Mouse (Mus musculus): ENCODE results near the gene Btbd2. TPM values are rescaled to one million over a fixed set of nuclear protein-coding genes. Genes with fewer than 3 reads are reported as not detected.

Gene Btbd2
- polyA plus RNA-seq, 1 experiment from 2014 or later, result 10.7 TPM

DNA sequence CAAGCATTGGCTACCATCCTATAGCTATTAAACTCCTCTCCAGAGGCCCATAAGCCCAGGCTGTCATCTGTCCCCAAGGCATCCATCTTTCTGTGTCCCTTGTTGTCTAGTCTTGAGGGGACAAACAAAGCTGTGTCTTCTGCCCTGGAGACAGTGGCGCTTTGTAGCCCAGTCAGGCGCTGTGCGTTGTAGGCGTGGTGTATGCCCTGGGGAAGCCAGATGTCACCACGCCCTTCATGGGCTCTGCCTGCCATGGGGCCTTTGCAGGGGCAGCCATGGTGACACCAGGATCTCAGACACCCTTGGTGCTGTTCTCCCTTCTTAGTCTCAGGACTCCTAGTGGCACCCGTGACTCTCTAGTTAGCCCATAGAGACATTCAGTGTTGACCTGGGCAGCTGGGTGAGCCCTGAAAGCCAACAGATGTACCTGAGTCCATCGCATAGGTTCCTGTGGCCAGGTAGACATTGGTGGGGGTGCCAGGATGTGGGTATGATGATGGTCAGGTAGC, 52.8 kb downstream of the Btbd2 start:
- Histone ChIP-seq H3K36me3 (replicated peaks; ENCODE audit: insufficient read depth, low read length) (peaks cover 29% of the 10 kb centered on the region), H3K4me3 (ENCODE audit: low read depth, low read length) (peak overlapping the region; percentile 87), H3K9ac (replicated peaks) (peak overlapping the region; percentile 65), H3K4me1 (ENCODE audit: insufficient read depth) (peaks cover 35% of the 10 kb centered on the region), H3K27me3 (ENCODE audit: insufficient read depth, low read length) (no peaks in the 10 kb centered on the region), H3K4me2 (ENCODE audit: low read depth, low read length) (peak overlapping the region; percentile 84), H3K9me3 (ENCODE audit: low read length) (no peaks in the 10 kb centered on the region), H3K27ac (ENCODE audit: low read depth) (peak overlapping the region; percentile 92)
- TF ChIP-seq EP300 (IDR thresholded peaks at IDR 0.05; ENCODE audit: low read depth), result no peak
- TF ChIP-seq CTCF (IDR thresholded peaks at IDR 0.05; ENCODE audit: low read depth), result 0 out of 2 replicates have a peak, but pooled peaks have one; percentile 11
- peak; percentile 40 for ATAC-seq
- DNase-seq, result peak; percentile 80
- WGBS (ENCODE audit: insufficient replicate concordance), result 56% methylated on average over 7 of the region's 7 CpGs

GRCm38 (mm10) chr10:80603364-80603763, 53.5 kb downstream of the Btbd2 start:
- no peaks in the 10 kb centered on the region for H3K27me3 ChIP-seq (ENCODE audit: insufficient read depth, low read length)
- H3K9ac ChIP-seq (replicated peaks), result peak overlapping the region; percentile 65
- H3K4me2 ChIP-seq (ENCODE audit: low read depth, low read length), result peak overlapping the region; percentile 84
- peaks cover 38% of the 10 kb centered on the region for H3K4me1 ChIP-seq (ENCODE audit: insufficient read depth)
- no peak; the same call in 1 of the 2 replicates for ATAC-seq
- TF ChIP-seq EP300 (IDR thresholded peaks at IDR 0.05; ENCODE audit: low read depth), result no peak
- 16% methylated on average over 7 of the region's 7 CpGs for WGBS (ENCODE audit: insufficient replicate concordance)
- H3K9me3 ChIP-seq (ENCODE audit: low read length), result no peaks in the 10 kb centered on the region
- no peak for DNase-seq
- peak overlapping the region; percentile 87 for H3K4me3 ChIP-seq (ENCODE audit: low read depth, low read length)
- peak overlapping the region; percentile 92 for H3K27ac ChIP-seq (ENCODE audit: low read depth)
- H3K36me3 ChIP-seq (replicated peaks; ENCODE audit: insufficient read depth, low read length), result peaks cover 22% of the 10 kb centered on the region

DNA sequence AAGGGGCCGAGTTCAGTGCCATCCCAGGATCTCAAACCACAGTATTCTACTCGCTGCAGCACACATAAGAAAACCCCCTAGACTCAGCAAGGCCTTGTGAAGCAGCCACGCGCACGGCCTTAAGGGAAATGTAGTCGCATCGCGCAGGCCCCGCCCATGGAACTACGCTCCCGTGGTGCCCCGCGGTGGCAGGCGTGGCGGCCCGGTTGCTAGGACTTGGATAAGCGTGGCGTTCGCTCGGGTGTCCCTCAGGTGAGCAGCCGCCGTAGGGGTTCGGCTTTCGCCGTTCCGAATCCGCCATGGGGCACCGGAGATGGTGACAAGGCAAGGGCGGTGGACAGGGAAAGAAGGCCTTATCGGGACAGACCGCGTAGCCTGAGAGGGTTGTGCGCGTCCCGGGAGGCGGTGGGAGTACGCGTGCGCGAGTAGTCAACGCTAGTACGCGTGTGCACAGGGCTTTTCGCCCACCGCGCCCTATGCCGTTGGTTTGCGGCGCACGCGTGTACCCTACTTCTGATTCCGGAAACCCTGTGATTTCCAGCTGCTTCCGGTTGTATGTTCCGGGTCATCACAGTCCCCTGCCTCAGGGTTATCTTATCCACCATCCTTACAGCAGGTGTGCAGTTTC, 54.1 kb downstream of the Btbd2 start, which contains the start of the genes Scamp4 and Adat3:
Scamp4 (plus strand) TSS at position 175 of the 628 bp plus-strand sequence.
Adat3 (plus strand) TSS at position 183 of the 628 bp plus-strand sequence.
- peak within 1 kb of the TSS; percentile 65 for H3K9ac ChIP-seq (replicated peaks)
- peaks cover 17% of the 10 kb centered on the region for H3K36me3 ChIP-seq (replicated peaks; ENCODE audit: insufficient read depth, low read length)
- H3K4me3 ChIP-seq (ENCODE audit: low read depth, low read length), result peak within 1 kb of the TSS; percentile 87
- no peaks in the 10 kb centered on the region for H3K27me3 ChIP-seq (ENCODE audit: insufficient read depth, low read length)
- under 1% methylated on average over 52 of the region's 54 CpGs for WGBS (ENCODE audit: insufficient replicate concordance)
- no peaks in the 10 kb centered on the region for H3K9me3 ChIP-seq (ENCODE audit: low read length)
- peak; percentile 94 for ATAC-seq
- H3K4me1 ChIP-seq (ENCODE audit: insufficient read depth), result peaks cover 38% of the 10 kb centered on the region
- H3K27ac ChIP-seq (ENCODE audit: low read depth), result peak within 1 kb of the TSS; percentile 92
- DNase-seq, result peak; percentile 95
- peak within 1 kb of the TSS; percentile 84 for H3K4me2 ChIP-seq (ENCODE audit: low read depth, low read length)
- TF ChIP-seq EP300 (IDR thresholded peaks at IDR 0.05; ENCODE audit: low read depth) (peak; percentile 43), CTCF (IDR thresholded peaks at IDR 0.05; ENCODE audit: low read depth) (no peak)

DNA sequence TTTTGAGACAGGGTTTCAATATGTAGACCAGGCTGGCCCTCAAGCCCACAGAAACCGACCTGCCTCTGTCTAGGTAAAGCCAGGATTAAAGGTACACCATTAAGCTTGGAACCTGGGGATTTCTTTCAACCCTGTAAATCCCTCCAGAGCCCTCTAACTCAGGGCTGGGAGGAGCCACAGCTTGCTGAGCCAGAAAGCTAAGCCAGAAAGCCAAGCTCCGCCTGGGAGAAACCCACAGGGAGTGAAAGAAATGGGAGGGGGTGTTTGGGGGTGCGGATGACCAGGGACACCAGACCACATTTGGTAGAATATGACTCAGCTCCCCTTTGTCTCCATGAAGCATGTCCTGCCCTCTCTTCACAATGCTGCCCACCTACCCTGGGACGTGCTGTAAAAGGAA, 60.6 kb downstream of the Btbd2 start:
- Histone ChIP-seq H3K27ac (ENCODE audit: low read depth) (no peak overlapping the region), H3K4me2 (ENCODE audit: low read depth, low read length) (no peak overlapping the region), H3K36me3 (replicated peaks; ENCODE audit: insufficient read depth, low read length) (no peaks in the 10 kb centered on the region), H3K27me3 (ENCODE audit: insufficient read depth, low read length) (no peaks in the 10 kb centered on the region), H3K4me3 (ENCODE audit: low read depth, low read length) (no peak overlapping the region), H3K9ac (replicated peaks) (no peak overlapping the region), H3K9me3 (ENCODE audit: low read length) (no peaks in the 10 kb centered on the region), H3K4me1 (ENCODE audit: insufficient read depth) (peaks cover 7% of the 10 kb centered on the region; the same call in 1 of the 2 replicates)
- DNase-seq, result no peak
- TF ChIP-seq EP300 (IDR thresholded peaks at IDR 0.05; ENCODE audit: low read depth), result no peak
- no peak for TF ChIP-seq CTCF (IDR thresholded peaks at IDR 0.05; ENCODE audit: low read depth)
- WGBS (ENCODE audit: insufficient replicate concordance), result 56% methylated on average over 4 of the region's 4 CpGs
- ATAC-seq, result no peak

Small RNA genes lying within 50 kb of the gene (microRNA-seq; reads per million reads assigned to microRNA genes)
- gene Mir6912, result not detected

Other genes starting within 250 kb of the Btbd2 start
- 28.2 and 29.5 TPM in 2 replicates for gene Tcf3, start 223.4 kb downstream of the Btbd2 start, polyA plus RNA-seq (2015; fragmentation: Nextera tagmentation; extraction: Ambion mirVana)
- gene Onecut3, start 162.2 kb downstream of the Btbd2 start, polyA plus RNA-seq (2015; fragmentation: Nextera tagmentation; extraction: Ambion mirVana), result not detected in 2 replicates
- gene Atp8b3, start 117.9 kb downstream of the Btbd2 start, polyA plus RNA-seq (2015; fragmentation: Nextera tagmentation; extraction: Ambion mirVana), result not detected in 2 replicates
- 7.4 and 8.1 TPM in 2 replicates for gene Rexo1, start 95.5 kb downstream of the Btbd2 start, polyA plus RNA-seq (2015; fragmentation: Nextera tagmentation; extraction: Ambion mirVana)
- gene Klf16, start 79.8 kb downstream of the Btbd2 start, polyA plus RNA-seq (2015; fragmentation: Nextera tagmentation; extraction: Ambion mirVana), result 6.1 and 6.5 TPM in 2 replicates
- gene Abhd17a, start 66.7 kb downstream of the Btbd2 start, polyA plus RNA-seq (2015; fragmentation: Nextera tagmentation; extraction: Ambion mirVana), result 50.2 and 59.3 TPM in 2 replicates
- gene Scamp4, start 54.2 kb downstream of the Btbd2 start, polyA plus RNA-seq (2015; fragmentation: Nextera tagmentation; extraction: Ambion mirVana), result 27.5 and 29.2 TPM in 2 replicates
- gene Adat3, start 54.2 kb downstream of the Btbd2 start, polyA plus RNA-seq (2015; fragmentation: Nextera tagmentation; extraction: Ambion mirVana), result 2.1 and 2.6 TPM in 2 replicates
- 0.20 and 0.52 TPM in 2 replicates for gene Gm49322, start 51.0 kb downstream of the Btbd2 start, polyA plus RNA-seq (2015; fragmentation: Nextera tagmentation; extraction: Ambion mirVana)
- gene Csnk1g2, start 34.2 kb downstream of the Btbd2 start, polyA plus RNA-seq (2015; fragmentation: Nextera tagmentation; extraction: Ambion mirVana), result 41.4 and 45.8 TPM in 2 replicates
- 45.8 and 46.1 TPM in 2 replicates for gene Mknk2, start 21.0 kb upstream of the Btbd2 start, polyA plus RNA-seq (2015; fragmentation: Nextera tagmentation; extraction: Ambion mirVana)
- gene Mob3a, start 44.9 kb upstream of the Btbd2 start, polyA plus RNA-seq (2015; fragmentation: Nextera tagmentation; extraction: Ambion mirVana), result 14.7 and 17.3 TPM in 2 replicates
- gene Izumo4, start 45.1 kb upstream of the Btbd2 start, polyA plus RNA-seq (2015; fragmentation: Nextera tagmentation; extraction: Ambion mirVana), result 7.9 and 10.4 TPM in 2 replicates
- gene Ap3d1, start 85.2 kb upstream of the Btbd2 start, polyA plus RNA-seq (2015; fragmentation: Nextera tagmentation; extraction: Ambion mirVana), result 16.4 and 19.0 TPM in 2 replicates
- gene Dot1l, start 98.1 kb upstream of the Btbd2 start, polyA plus RNA-seq (2015; fragmentation: Nextera tagmentation; extraction: Ambion mirVana), result 4.6 TPM in 2 replicates
- gene Sf3a2, start 141.1 kb upstream of the Btbd2 start, polyA plus RNA-seq (2015; fragmentation: Nextera tagmentation; extraction: Ambion mirVana), result 20.9 and 22.2 TPM in 2 replicates
- 42.0 and 43.7 TPM in 2 replicates for gene Plekhj1, start 141.6 kb upstream of the Btbd2 start, polyA plus RNA-seq (2015; fragmentation: Nextera tagmentation; extraction: Ambion mirVana)
- gene Amh, start 148.2 kb upstream of the Btbd2 start, polyA plus RNA-seq (2015; fragmentation: Nextera tagmentation; extraction: Ambion mirVana), result 0.06 TPM in 1 of 2 replicates, not detected in the other
- gene Jsrp1, start 156.4 kb upstream of the Btbd2 start, polyA plus RNA-seq (2015; fragmentation: Nextera tagmentation; extraction: Ambion mirVana), result 1.6 TPM in 1 of 2 replicates, not detected in the other
- 1,017 and 1,029 TPM in 2 replicates for gene Oaz1, start 169.6 kb upstream of the Btbd2 start, polyA plus RNA-seq (2015; fragmentation: Nextera tagmentation; extraction: Ambion mirVana)
- gene Lingo3, start 187.0 kb upstream of the Btbd2 start, polyA plus RNA-seq (2015; fragmentation: Nextera tagmentation; extraction: Ambion mirVana), result not detected in 2 replicates
- gene Lsm7, start 198.1 kb upstream of the Btbd2 start, polyA plus RNA-seq (2015; fragmentation: Nextera tagmentation; extraction: Ambion mirVana), result 104 and 108 TPM in 2 replicates
- 27.6 and 27.7 TPM in 2 replicates for gene Sppl2b, start 198.2 kb upstream of the Btbd2 start, polyA plus RNA-seq (2015; fragmentation: Nextera tagmentation; extraction: Ambion mirVana)
- gene Tmprss9, start 214.8 kb upstream of the Btbd2 start, polyA plus RNA-seq (2015; fragmentation: Nextera tagmentation; extraction: Ambion mirVana), result 0.12 TPM in 2 replicates
- 242 and 244 TPM in 2 replicates for gene Timm13, start 243.9 kb upstream of the Btbd2 start, polyA plus RNA-seq (2015; fragmentation: Nextera tagmentation; extraction: Ambion mirVana)

Measured in liver, postnatal 0 days (tissue).